Mouse (Mus musculus) cortical plate, adult 2 months (tissue): ENCODE data around the gene Rab37.

ENCODE experiments used
- CTCF ChIP-seq: fragments of 200-500 bp; IDR thresholded peaks from 2 replicates; pipeline ENCODE4 v1.5.1; 2011; ENCODE audit warnings: mild to moderate bottlenecking, control low read depth, low read length; ENCODE audit not compliant: insufficient read depth; ENCODE audit errors: extremely low read depth
- POLR2A ChIP-seq: fragments of 200-500 bp; IDR thresholded peaks from 2 replicates; pipeline ENCODE4 v1.6.1; 2011; ENCODE audit warnings: mild to moderate bottlenecking, low read length, control low read depth; ENCODE audit not compliant: insufficient read depth; ENCODE audit errors: extremely low read depth

- TF ChIP-seq CTCF (no peak), POLR2A (no peak)
Observed at GRCm38 (mm10) chr11:115052206-115052605, 39.0 kb upstream of the Rab37 start.
